Mouse (Mus musculus): ENCODE data around the gene Nhlh1.

GRCm38 (mm10) chr1:172099325-172100033 is 42.1 kb upstream of the Nhlh1 start:
- TF ChIP-seq POLR2A (IDR thresholded peaks at IDR 0.05; ENCODE audit: borderline replicate concordance, extremely low read depth, low read depth, low read length) (no peak), CTCF (IDR thresholded peaks at IDR 0.05; ENCODE audit: insufficient read depth, low read length) (no peak)
